Mouse (Mus musculus): ENCODE measurements at regions not wholly inside any gene's neighbourhood (a gene's known extent, or its start where the extent isn't known, plus 50 kb on each side); places are given as distances from the start of the nearest gene placed in this dataset.
A peak's percentile ranks its signal among the peaks of the same experiment; 100 is the strongest.

DNA sequence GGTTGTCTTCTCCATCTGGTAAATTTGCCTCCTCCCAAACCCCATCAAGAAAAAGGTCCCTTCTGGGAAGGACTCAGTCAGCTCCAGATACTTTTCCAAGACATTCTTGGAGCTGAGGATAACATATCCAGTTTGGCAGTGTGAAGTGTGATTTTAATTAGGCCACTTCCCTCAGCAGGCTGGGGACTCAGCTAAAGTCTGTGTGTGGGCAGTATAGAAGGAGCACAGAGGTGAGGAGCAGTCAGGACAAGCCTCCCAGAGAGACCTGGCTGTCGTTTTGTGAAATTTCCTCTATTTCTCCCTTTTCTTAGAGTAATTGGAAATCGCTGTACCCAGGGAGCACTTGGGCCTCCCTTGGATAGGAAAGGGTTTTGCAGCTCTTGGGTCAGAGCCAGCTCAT, 195.4 kb upstream of the Pappa start:
- peak; percentile 1 for DNase-seq (ENCODE audit: low spot score)
- Histone ChIP-seq H3K4me1 (ENCODE audit: control insufficient read depth, insufficient read depth, low read length) (no peaks in the 10 kb centered on the region), H3K9ac (ENCODE audit: low read depth, low read length) (no peak overlapping the region), H3K9me3 (ENCODE audit: control insufficient read depth, low read length) (no peaks in the 10 kb centered on the region), H3K36me3 (ENCODE audit: control insufficient read depth, insufficient read depth, low read length) (no peaks in the 10 kb centered on the region), H3K27me3 (replicated peaks; ENCODE audit: control insufficient read depth, insufficient read depth, low read length) (no peaks in the 10 kb centered on the region), H3K27ac (replicated peaks; ENCODE audit: low read depth, low read length) (no peak overlapping the region), H3K4me2 (ENCODE audit: low read depth, low read length) (no peak overlapping the region), H3K4me3 (ENCODE audit: low read depth, low read length) (no peak overlapping the region)
- WGBS: 43% methylated on average over 2 of the region's 2 CpGs
- ATAC-seq (ENCODE audit: low read depth): no peak

GRCm38 (mm10) chr4:64945547-64945946, 178.4 kb upstream of the Pappa start:
- H3K27ac ChIP-seq (replicated peaks; ENCODE audit: low read depth, low read length): no peak overlapping the region
- ATAC-seq (ENCODE audit: low read depth): no peak
- no peaks in the 10 kb centered on the region for H3K27me3 ChIP-seq (replicated peaks; ENCODE audit: control insufficient read depth, insufficient read depth, low read length)
- no peaks in the 10 kb centered on the region for H3K9me3 ChIP-seq (ENCODE audit: control insufficient read depth, low read length)
- H3K4me2 ChIP-seq (ENCODE audit: low read depth, low read length): no peak overlapping the region
- H3K36me3 ChIP-seq (ENCODE audit: control insufficient read depth, insufficient read depth, low read length): no peaks in the 10 kb centered on the region
- H3K4me1 ChIP-seq (ENCODE audit: control insufficient read depth, insufficient read depth, low read length): no peaks in the 10 kb centered on the region
- no peak overlapping the region for H3K4me3 ChIP-seq (ENCODE audit: low read depth, low read length)
- H3K9ac ChIP-seq (ENCODE audit: low read depth, low read length): no peak overlapping the region
- DNase-seq (ENCODE audit: low spot score): no peak

DNA sequence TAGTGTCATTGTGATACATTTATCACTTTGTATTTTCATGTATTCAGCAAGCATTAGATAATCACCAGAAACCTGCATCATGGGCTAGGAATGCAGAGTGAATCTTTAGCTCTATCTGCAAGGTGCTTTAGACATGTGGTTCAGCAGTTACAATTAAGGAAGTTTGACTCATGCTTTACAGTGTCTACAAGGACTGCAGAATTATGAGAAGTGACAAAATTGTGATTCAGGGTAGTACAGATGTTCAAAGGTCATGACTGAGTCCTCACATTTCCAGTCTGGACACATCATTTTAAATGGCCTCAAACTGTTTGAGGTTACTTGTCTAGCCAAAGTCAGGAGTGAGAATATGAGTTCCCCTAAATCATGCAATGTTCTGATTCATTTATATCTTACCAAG, 171.3 kb upstream of the Pappa start:
- H3K4me1 ChIP-seq (ENCODE audit: control insufficient read depth, insufficient read depth, low read length): no peaks in the 10 kb centered on the region
- H3K4me2 ChIP-seq (ENCODE audit: low read depth, low read length): no peak overlapping the region
- H3K9ac ChIP-seq (ENCODE audit: low read depth, low read length): no peak overlapping the region
- ATAC-seq (ENCODE audit: low read depth) (no peak), DNase-seq (ENCODE audit: low spot score) (no peak)
- no peak overlapping the region for H3K27ac ChIP-seq (replicated peaks; ENCODE audit: low read depth, low read length)
- no peaks in the 10 kb centered on the region for H3K27me3 ChIP-seq (replicated peaks; ENCODE audit: control insufficient read depth, insufficient read depth, low read length)
- H3K36me3 ChIP-seq (ENCODE audit: control insufficient read depth, insufficient read depth, low read length): no peaks in the 10 kb centered on the region
- H3K9me3 ChIP-seq (ENCODE audit: control insufficient read depth, low read length): no peaks in the 10 kb centered on the region
- H3K4me3 ChIP-seq (ENCODE audit: low read depth, low read length): no peak overlapping the region

- no peak overlapping the region for H3K4me2 ChIP-seq (ENCODE audit: low read depth, low read length)
- H3K36me3 ChIP-seq (ENCODE audit: control insufficient read depth, insufficient read depth, low read length): no peaks in the 10 kb centered on the region
- H3K4me3 ChIP-seq (ENCODE audit: low read depth, low read length): no peak overlapping the region
- H3K4me1 ChIP-seq (ENCODE audit: control insufficient read depth, insufficient read depth, low read length): no peaks in the 10 kb centered on the region
- no peak overlapping the region for H3K27ac ChIP-seq (replicated peaks; ENCODE audit: low read depth, low read length)
- no peak overlapping the region for H3K9ac ChIP-seq (ENCODE audit: low read depth, low read length)
- no peak for DNase-seq (ENCODE audit: low spot score)
- WGBS: 72% methylated on average over 4 of the region's 4 CpGs
- no peak for ATAC-seq (ENCODE audit: low read depth)
- H3K27me3 ChIP-seq (replicated peaks; ENCODE audit: control insufficient read depth, insufficient read depth, low read length): no peaks in the 10 kb centered on the region
- no peaks in the 10 kb centered on the region for H3K9me3 ChIP-seq (ENCODE audit: control insufficient read depth, low read length)
These were observed 165.1 kb upstream of the Pappa start for GRCm38 (mm10) chr4:64958843-64959242.

DNA sequence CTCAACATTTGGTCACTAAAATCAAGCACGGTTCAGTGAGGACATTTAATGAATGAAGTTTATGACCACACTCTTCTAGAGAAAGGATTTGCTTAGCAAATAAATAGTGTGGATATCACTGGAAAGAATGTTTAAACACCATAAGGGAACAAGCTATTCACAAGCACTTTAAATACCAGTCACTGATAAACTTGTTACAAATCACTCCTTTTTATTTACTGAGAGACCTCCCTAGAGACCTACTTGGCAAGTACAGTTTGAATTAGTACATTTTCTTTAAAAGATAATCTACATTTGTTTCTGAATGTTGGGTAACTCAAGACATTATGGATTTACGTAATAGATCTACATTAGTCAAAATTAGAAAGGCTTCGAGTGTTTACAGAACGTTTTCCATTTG, 162.2 kb upstream of the Pappa start:
- H3K4me1 ChIP-seq (ENCODE audit: control insufficient read depth, insufficient read depth, low read length): no peaks in the 10 kb centered on the region
- H3K9ac ChIP-seq (ENCODE audit: low read depth, low read length): no peak overlapping the region
- H3K4me2 ChIP-seq (ENCODE audit: low read depth, low read length): no peak overlapping the region
- H3K36me3 ChIP-seq (ENCODE audit: control insufficient read depth, insufficient read depth, low read length): no peaks in the 10 kb centered on the region
- 76% methylated on average over 4 of the region's 4 CpGs for WGBS
- H3K4me3 ChIP-seq (ENCODE audit: low read depth, low read length): no peak overlapping the region
- H3K27ac ChIP-seq (replicated peaks; ENCODE audit: low read depth, low read length): no peak overlapping the region
- no peaks in the 10 kb centered on the region for H3K27me3 ChIP-seq (replicated peaks; ENCODE audit: control insufficient read depth, insufficient read depth, low read length)
- no peaks in the 10 kb centered on the region for H3K9me3 ChIP-seq (ENCODE audit: control insufficient read depth, low read length)
- ATAC-seq (ENCODE audit: low read depth): no peak
- no peak for DNase-seq (ENCODE audit: low spot score)

Measured in embryonic facial prominence, embryonic 14.5 days (tissue).